Mouse (Mus musculus): Measurements from ENCODE around the gene Trpc1. TPM values are rescaled to one million over a fixed set of nuclear protein-coding genes. Genes with fewer than 3 reads are reported as not detected.

Trpc1 gene
- polyA plus RNA-seq, 1 experiment from 2014 or later, result 4.8 TPM

- Histone ChIP-seq H3K9me3 (no peaks in the 10 kb centered on the region), H3K36me3 (replicated peaks) (no peaks in the 10 kb centered on the region), H3K4me1 (no peaks in the 10 kb centered on the region), H3K4me2 (no peak overlapping the region), H3K9ac (no peak overlapping the region), H3K4me3 (replicated peaks) (no peak overlapping the region), H3K27ac (no peak overlapping the region), H3K27me3 (no peaks in the 10 kb centered on the region)
- ATAC-seq (ENCODE audit: low FRiP score), result no peak
- WGBS, result 84% methylated on average over 11 of the region's 11 CpGs
Observed at GRCm38 (mm10) chr9:95693528-95694100, 56.6 kb downstream of the Trpc1 start.

GRCm38 (mm10) chr9:95692823-95693222, 57.4 kb downstream of the Trpc1 start:
- 73% methylated on average over 8 of the region's 8 CpGs for WGBS
- Histone ChIP-seq H3K36me3 (replicated peaks) (no peaks in the 10 kb centered on the region), H3K9ac (no peak overlapping the region), H3K4me3 (replicated peaks) (no peak overlapping the region), H3K4me2 (no peak overlapping the region), H3K27me3 (no peaks in the 10 kb centered on the region), H3K9me3 (no peaks in the 10 kb centered on the region), H3K4me1 (no peaks in the 10 kb centered on the region), H3K27ac (no peak overlapping the region)
- no peak for ATAC-seq (ENCODE audit: low FRiP score)

DNA sequence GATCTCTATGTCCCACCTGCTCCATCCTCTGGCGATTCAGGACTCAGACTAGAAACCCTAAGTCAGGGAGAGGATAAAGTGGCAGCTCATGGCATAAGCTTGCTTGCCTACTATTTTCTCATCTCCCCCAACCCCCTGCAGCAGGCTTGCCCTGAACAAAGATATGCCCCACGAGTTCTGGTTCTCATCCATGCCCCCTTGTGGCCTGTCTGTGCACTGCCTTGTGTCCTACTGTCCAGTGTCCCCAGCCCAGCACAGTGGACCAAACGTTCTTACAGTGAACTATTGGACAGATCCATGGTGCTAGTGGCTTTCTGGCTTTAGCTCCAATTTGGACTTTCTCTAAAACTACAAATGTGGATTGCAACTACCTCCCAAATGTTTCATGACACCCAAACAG, 62.1 kb downstream of the Trpc1 start:
- Histone ChIP-seq H3K36me3 (replicated peaks) (no peaks in the 10 kb centered on the region), H3K9ac (no peak overlapping the region), H3K9me3 (no peaks in the 10 kb centered on the region), H3K4me3 (replicated peaks) (no peak overlapping the region), H3K27ac (no peak overlapping the region), H3K4me1 (peaks cover 8% of the 10 kb centered on the region), H3K27me3 (no peaks in the 10 kb centered on the region), H3K4me2 (no peak overlapping the region)
- WGBS, result 64% methylated on average over 3 of the region's 3 CpGs
- no peak for ATAC-seq (ENCODE audit: low FRiP score)

GRCm38 (mm10) chr9:95685660-95686440, 64.3 kb downstream of the Trpc1 start:
- H3K27ac ChIP-seq, result no peak overlapping the region
- no peak overlapping the region for H3K9ac ChIP-seq
- H3K27me3 ChIP-seq, result no peaks in the 10 kb centered on the region
- WGBS, result 18% methylated on average over 11 of the region's 11 CpGs
- peaks cover 8% of the 10 kb centered on the region for H3K4me1 ChIP-seq
- ATAC-seq (ENCODE audit: low FRiP score), result no peak; the same call in 1 of the 2 replicates
- no peaks in the 10 kb centered on the region for H3K36me3 ChIP-seq (replicated peaks)
- H3K4me2 ChIP-seq, result no peak overlapping the region
- H3K9me3 ChIP-seq, result no peaks in the 10 kb centered on the region
- no peak overlapping the region for H3K4me3 ChIP-seq (replicated peaks)

DNA sequence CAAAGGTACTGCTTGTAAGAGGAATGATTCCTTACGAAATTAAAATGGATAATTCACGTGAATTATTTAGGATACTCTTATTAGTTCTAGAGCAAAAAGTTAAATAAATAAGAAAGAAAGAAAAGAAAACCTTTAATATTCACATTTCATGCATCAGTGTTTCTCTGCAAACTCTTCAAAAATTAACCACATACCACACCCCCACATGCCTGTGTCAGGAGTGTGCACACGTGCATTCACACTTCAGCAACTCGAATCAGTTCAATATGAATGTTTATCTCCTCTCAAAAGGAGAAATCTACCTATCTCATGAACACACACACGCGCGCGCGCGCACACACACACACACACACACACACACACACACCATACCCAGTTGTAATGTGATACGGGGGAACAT, 69.5 kb downstream of the Trpc1 start:
- Histone ChIP-seq H3K27ac (no peak overlapping the region), H3K9ac (no peak overlapping the region), H3K4me2 (no peak overlapping the region), H3K4me3 (replicated peaks) (no peak overlapping the region), H3K4me1 (peaks cover 2% of the 10 kb centered on the region; the same call in 1 of the 2 replicates), H3K9me3 (no peaks in the 10 kb centered on the region), H3K36me3 (replicated peaks) (no peaks in the 10 kb centered on the region), H3K27me3 (no peaks in the 10 kb centered on the region)
- no peak for ATAC-seq (ENCODE audit: low FRiP score)
- 94% methylated on average over 11 of the region's 11 CpGs for WGBS

DNA sequence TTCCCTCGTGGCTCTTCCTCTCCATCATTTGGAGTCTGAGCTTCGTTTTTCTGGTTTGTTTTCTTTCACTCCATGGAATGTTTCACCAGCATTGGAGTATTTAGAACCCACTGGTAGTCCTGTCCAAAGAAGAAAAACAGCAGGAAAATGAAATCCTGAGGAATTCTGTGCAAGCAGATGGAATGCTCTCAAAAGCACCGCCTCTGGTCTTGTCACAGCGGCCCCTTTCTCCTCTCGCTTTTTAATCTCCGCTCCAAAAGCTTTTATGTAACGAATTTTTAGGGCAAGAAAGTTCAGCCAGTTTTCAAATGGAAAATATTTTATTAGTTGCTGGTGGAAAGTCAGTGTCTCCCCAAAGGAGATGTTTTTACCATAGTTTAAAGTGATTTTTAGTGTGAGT, 70.2 kb downstream of the Trpc1 start:
- H3K9ac ChIP-seq, result no peak overlapping the region
- WGBS, result 72% methylated on average over 7 of the region's 7 CpGs

GRCm38 (mm10) chr9:95676021-95676420, 74.2 kb downstream of the Trpc1 start:
- Histone ChIP-seq H3K27ac (no peak overlapping the region), H3K9me3 (0 out of 2 replicates have a peak, but pooled peaks cover 4% of the 10 kb centered on the region), H3K36me3 (replicated peaks) (no peaks in the 10 kb centered on the region), H3K27me3 (no peaks in the 10 kb centered on the region), H3K4me2 (no peak overlapping the region), H3K4me3 (replicated peaks) (no peak overlapping the region), H3K9ac (no peak overlapping the region), H3K4me1 (no peaks in the 10 kb centered on the region)
- ATAC-seq (ENCODE audit: low FRiP score), result no peak
- WGBS, result 94% methylated on average over 4 of the region's 4 CpGs

More for the DNA sequence above, 70.2 kb downstream of the Trpc1 start:
- Histone ChIP-seq H3K4me2 (no peak overlapping the region), H3K27ac (no peak overlapping the region), H3K4me1 (no peaks in the 10 kb centered on the region), H3K27me3 (no peaks in the 10 kb centered on the region), H3K9me3 (no peaks in the 10 kb centered on the region), H3K4me3 (replicated peaks) (no peak overlapping the region), H3K36me3 (replicated peaks) (no peaks in the 10 kb centered on the region)
- ATAC-seq (ENCODE audit: low FRiP score), result no peak

GRCm38 (mm10) chr9:95675064-95675699, 75.0 kb downstream of the Trpc1 start:
- no peaks in the 10 kb centered on the region for H3K36me3 ChIP-seq (replicated peaks)
- no peak for ATAC-seq (ENCODE audit: low FRiP score)
- 94% methylated on average over 9 of the region's 9 CpGs for WGBS

DNA sequence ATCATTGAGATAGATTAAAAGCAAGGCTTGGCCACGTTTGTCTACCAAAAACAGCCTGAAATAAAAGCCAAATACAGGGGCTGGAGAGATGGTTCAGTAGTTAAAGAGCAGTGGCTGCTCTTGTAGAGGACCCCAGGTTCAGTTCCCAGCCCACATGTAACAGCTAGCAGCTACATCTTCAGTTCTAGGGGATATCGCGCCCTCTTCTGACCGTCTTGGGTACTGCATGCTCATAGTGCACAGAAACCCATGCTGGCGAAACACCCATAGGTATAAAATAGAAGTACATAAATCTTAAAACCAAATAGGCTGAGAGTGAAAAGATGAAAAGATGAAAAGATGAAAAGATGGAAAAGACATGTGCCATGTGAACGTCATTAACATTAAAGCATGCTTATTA, 77.4 kb downstream of the Trpc1 start:
- no peak for ATAC-seq (ENCODE audit: low FRiP score)
- WGBS, result 89% methylated on average over 6 of the region's 6 CpGs
- Histone ChIP-seq H3K4me3 (replicated peaks) (no peak overlapping the region), H3K4me2 (no peak overlapping the region), H3K9ac (no peak overlapping the region), H3K27me3 (no peaks in the 10 kb centered on the region), H3K36me3 (replicated peaks) (no peaks in the 10 kb centered on the region), H3K27ac (no peak overlapping the region), H3K4me1 (peaks cover 4% of the 10 kb centered on the region; the same call in 1 of the 2 replicates), H3K9me3 (0 out of 2 replicates have a peak, but pooled peaks cover 4% of the 10 kb centered on the region)

More at GRCm38 (mm10) chr9:95675064-95675699, 75.0 kb downstream of the Trpc1 start:
- Histone ChIP-seq H3K27ac (no peak overlapping the region), H3K4me3 (replicated peaks) (no peak overlapping the region), H3K9ac (no peak overlapping the region), H3K27me3 (no peaks in the 10 kb centered on the region), H3K4me1 (no peaks in the 10 kb centered on the region), H3K9me3 (0 out of 2 replicates have a peak, but pooled peaks cover 4% of the 10 kb centered on the region), H3K4me2 (no peak overlapping the region)

GRCm38 (mm10) chr9:95672331-95672730, 77.8 kb downstream of the Trpc1 start:
- 94% methylated on average over 3 of the region's 3 CpGs for WGBS
- Histone ChIP-seq H3K27me3 (no peaks in the 10 kb centered on the region), H3K4me1 (peaks cover 8% of the 10 kb centered on the region; the same call in 1 of the 2 replicates), H3K36me3 (replicated peaks) (no peaks in the 10 kb centered on the region), H3K27ac (no peak overlapping the region), H3K4me3 (replicated peaks) (no peak overlapping the region), H3K9me3 (0 out of 2 replicates have a peak, but pooled peaks cover 4% of the 10 kb centered on the region), H3K9ac (no peak overlapping the region), H3K4me2 (no peak overlapping the region)
- ATAC-seq (ENCODE audit: low FRiP score), result no peak

GRCm38 (mm10) chr9:95668306-95668705, 81.9 kb downstream of the Trpc1 start:
- ATAC-seq (ENCODE audit: low FRiP score), result no peak
- Histone ChIP-seq H3K36me3 (replicated peaks) (no peaks in the 10 kb centered on the region), H3K27me3 (no peaks in the 10 kb centered on the region), H3K9me3 (0 out of 2 replicates have a peak, but pooled peaks cover 4% of the 10 kb centered on the region), H3K4me2 (no peak overlapping the region), H3K4me3 (replicated peaks) (no peak overlapping the region), H3K27ac (no peak overlapping the region), H3K9ac (no peak overlapping the region), H3K4me1 (peaks cover 17% of the 10 kb centered on the region)
- WGBS, result 70% methylated on average over 5 of the region's 5 CpGs

DNA sequence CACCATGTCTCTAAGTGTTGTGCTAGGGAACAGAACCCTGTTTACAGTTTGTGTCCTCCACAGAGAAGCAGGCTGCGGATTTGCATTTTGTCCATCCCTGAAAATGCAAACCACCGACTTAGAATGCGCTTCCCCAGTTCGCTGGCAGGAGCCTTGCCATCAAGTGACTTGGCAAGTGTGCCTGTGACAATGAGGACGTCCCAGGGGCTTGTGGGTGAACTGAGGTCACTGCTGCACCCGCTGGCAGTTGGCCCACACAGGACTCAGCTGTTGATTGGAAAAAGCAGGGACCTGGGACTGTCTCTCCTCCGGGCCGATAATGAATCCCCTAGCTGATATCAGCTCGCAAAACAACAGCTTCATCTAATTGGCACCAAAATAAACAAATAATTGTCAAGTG, 82.3 kb downstream of the Trpc1 start:
- no peak for ATAC-seq (ENCODE audit: low FRiP score)
- Histone ChIP-seq H3K27ac (no peak overlapping the region), H3K4me3 (replicated peaks) (no peak overlapping the region), H3K27me3 (no peaks in the 10 kb centered on the region), H3K36me3 (replicated peaks) (no peaks in the 10 kb centered on the region), H3K9ac (no peak overlapping the region), H3K9me3 (0 out of 2 replicates have a peak, but pooled peaks cover 3% of the 10 kb centered on the region), H3K4me1 (peaks cover 17% of the 10 kb centered on the region), H3K4me2 (no peak overlapping the region)
- WGBS, result 46% methylated on average over 9 of the region's 9 CpGs

Data from forebrain, embryonic 12.5 days (tissue).